Mouse (Mus musculus) neutrophil, adult 5-6 weeks (primary cell): Measurements from ENCODE around the gene Lzts3. TPM values are rescaled to one million over a fixed set of nuclear protein-coding genes. Genes with fewer than 3 reads are reported as not detected.

ENCODE experiments used
- ATAC-seq: fragments of 151-379, 151-347 bp; 2 replicates; pipeline ENCODE4 v1.8.0; 2017; ENCODE audit warnings: mild to moderate bottlenecking, moderate TSS enrichment; ENCODE audit not compliant: insufficient number of reproducible peaks, poor library complexity, low FRiP score, severe bottlenecking; ENCODE audit errors: extremely low read depth
- total RNA-seq: library from RNA; stranded (forward); fragments of 200-1000 nt; gene quantifications from 2 replicates; pipeline ENCODE4 v1.2.3, GENCODE M21; 2017

The Lzts3 gene
- total RNA-seq, 1 experiment from 2014 or later, result 0.58 TPM

GRCm38 (mm10) chr2:130589761-130590160 is 52.8 kb downstream of the Lzts3 start:
- ATAC-seq, result no peak

- no peak for ATAC-seq
Measured at GRCm38 (mm10) chr2:130589157-130589556, 53.4 kb downstream of the Lzts3 start.

GRCm38 (mm10) chr2:130588373-130588772 is 54.2 kb downstream of the Lzts3 start:
- ATAC-seq, result no peak

GRCm38 (mm10) chr2:130586016-130586415 is 56.6 kb downstream of the Lzts3 start:
- ATAC-seq, result no peak

GRCm38 (mm10) chr2:130583902-130584560 is 58.6 kb downstream of the Lzts3 start:
- no peak for ATAC-seq

Other genes with a start within 250 kb of the Lzts3 start
- gene Cpxm1, start 245.2 kb downstream of the Lzts3 start, total RNA-seq, result 0.12 TPM in 1 of 2 replicates, not detected in the other
- not detected in 2 replicates for gene Gm28372, start 237.6 kb downstream of the Lzts3 start, total RNA-seq
- not detected in 2 replicates for gene 1700020A23Rik, start 237.5 kb downstream of the Lzts3 start, total RNA-seq
- gene Tmem239, start 236.3 kb downstream of the Lzts3 start, total RNA-seq, result not detected in 2 replicates
- gene Vps16, start 218.5 kb downstream of the Lzts3 start, total RNA-seq, result 208 and 223 TPM in 2 replicates
- gene Pced1a, start 218.1 kb downstream of the Lzts3 start, total RNA-seq, result 16.9 TPM in 2 replicates
- gene Ptpra, start 192.5 kb downstream of the Lzts3 start, total RNA-seq, result 106 and 115 TPM in 2 replicates
- 22.0 and 26.0 TPM in 2 replicates for gene Mrps26, start 79.1 kb downstream of the Lzts3 start, total RNA-seq
- not detected in 2 replicates for gene Oxt, start 66.6 kb downstream of the Lzts3 start, total RNA-seq
- not detected in 2 replicates for gene Avp, start 60.2 kb downstream of the Lzts3 start, total RNA-seq
- gene Fastkd5, start 12.8 kb downstream of the Lzts3 start, total RNA-seq, result 12.0 and 18.9 TPM in 2 replicates
- gene Ubox5, start 12.8 kb downstream of the Lzts3 start, total RNA-seq, result 3.3 and 4.3 TPM in 2 replicates
- gene Ddrgk1, start 21.9 kb upstream of the Lzts3 start, total RNA-seq, result 74.4 and 82.3 TPM in 2 replicates
- 21.7 and 23.4 TPM in 2 replicates for gene Itpa, start 24.8 kb upstream of the Lzts3 start, total RNA-seq
- gene Slc4a11, start 54.7 kb upstream of the Lzts3 start, total RNA-seq, result 3.1 and 4.3 TPM in 2 replicates